Mouse (Mus musculus) kidney, embryonic 14.5 days (tissue): Measurements from ENCODE around the gene Zfp260. TPM values are rescaled to one million over a fixed set of nuclear protein-coding genes. Genes with fewer than 3 reads are reported as not detected.

Experiments
- ATAC-seq: fragments of 200-750 bp; cut with Nextera tagmentation; 2 replicates; pipeline ENCODE4 v1.8.0; 2017; ENCODE audit warnings: moderate number of reproducible peaks, mild to moderate bottlenecking, moderate TSS enrichment, moderate library complexity; ENCODE audit not compliant: low FRiP score, low TSS enrichment
- H3K27ac ChIP-seq: fragments of 300-500 bp; sonication (generic); 2 replicates; pipeline ENCODE4 v1.5.1; 2014; ENCODE audit warnings: low read depth, mild to moderate bottlenecking, low read length, moderate library complexity, mixed read lengths
- H3K27me3 ChIP-seq: fragments of 300-500 bp; sonication (generic); 2 replicates; pipeline ENCODE4 v1.6.1; 2014; ENCODE audit warnings: mild to moderate bottlenecking, low read length; ENCODE audit not compliant: control insufficient read depth, insufficient read depth
- H3K36me3 ChIP-seq: fragments of 300-500 bp; sonication (generic); 2 replicates; pipeline ENCODE4 v1.6.1; 2014; ENCODE audit warnings: low read length, mixed read lengths; ENCODE audit not compliant: control insufficient read depth, insufficient read depth
- H3K4me1 ChIP-seq: fragments of 300-500 bp; sonication (generic); 2 replicates; pipeline ENCODE4 v1.6.1; 2014; ENCODE audit warnings: low read length, mixed read lengths; ENCODE audit not compliant: control insufficient read depth, insufficient read depth
- H3K4me2 ChIP-seq: fragments of 300-500 bp; sonication (generic); replicated peaks from 2 replicates; pipeline ENCODE4 v1.6.1; 2014; ENCODE audit warnings: low read depth, mild to moderate bottlenecking, low read length
- H3K4me3 ChIP-seq: fragments of 300-500 bp; sonication (generic); 2 replicates; pipeline ENCODE4 v1.5.1; 2014; ENCODE audit warnings: mild to moderate bottlenecking, low read length
- H3K9ac ChIP-seq: fragments of 300-500 bp; sonication (generic); 2 replicates; pipeline ENCODE4 v1.6.1; 2014; ENCODE audit warnings: low read depth, mild to moderate bottlenecking, low read length, moderate library complexity
- H3K9me3 ChIP-seq: fragments of 300-500 bp; sonication (generic); 2 replicates; pipeline ENCODE4 v1.6.1; 2016; ENCODE audit warnings: low read length; ENCODE audit not compliant: control insufficient read depth
- WGBS: fragments of 180-500 bp; shearing (Covaris S2); extraction: QIAGEN DNeasy Blood & Tissue Kit; methylation state at CpG from one replicate; pipeline ENCODE4 v1.1.7; 2014; 5-methylcytosine and 5-hydroxymethylcytosine counted together
- polyA plus RNA-seq: library from polyadenylated mRNA; unstranded; fragments of >200 nt; fragmentation: Nextera tagmentation; extraction: Ambion mirVana; gene quantifications from 2 replicates; pipeline ENCODE4 v1.2.1, GENCODE M21; 2014

Gene Zfp260
- 98.2 and 125 TPM in 2 replicates for polyA plus RNA-seq

- Histone ChIP-seq H3K4me3 (peak within 1 kb of the TSS; percentile 77), H3K27ac (peak within 1 kb of the TSS; percentile 97), H3K9ac (peak within 1 kb of the TSS; percentile 91), H3K9me3 (no peaks in the 10 kb centered on the region), H3K4me1 (peaks cover 12% of the 10 kb centered on the region; the same call in 1 of the 2 replicates), H3K27me3 (no peaks in the 10 kb centered on the region), H3K36me3 (peaks cover 17% of the 10 kb centered on the region), H3K4me2 (peak within 1 kb of the TSS; percentile 52)
- whole genome bisulfite sequencing, result under 1% methylated on average over 26 of the region's 26 CpGs
- ATAC-seq, result peak; percentile 81
These were observed at the start of gene Zfp260 for GRCm38 (mm10) chr7:30094646-30095429. Gene Zfp260, plus strand, starts transcription at chr7:30094777.

GRCm38 (mm10) chr7:30048126-30048525 lies 46.5 kb upstream of the Zfp260 start:
- H3K27me3 ChIP-seq, result no peaks in the 10 kb centered on the region
- H3K4me3 ChIP-seq, result no peak overlapping the region
- peaks cover 6% of the 10 kb centered on the region; the same call in 1 of the 2 replicates for H3K4me1 ChIP-seq
- no peak overlapping the region for H3K9ac ChIP-seq
- H3K9me3 ChIP-seq, result no peaks in the 10 kb centered on the region
- no peak overlapping the region for H3K27ac ChIP-seq
- 83% methylated on average over 4 of the region's 4 CpGs for WGBS
- H3K36me3 ChIP-seq, result no peaks in the 10 kb centered on the region
- no peak overlapping the region for H3K4me2 ChIP-seq
- ATAC-seq, result no peak

GRCm38 (mm10) chr7:30050882-30051548 lies 43.6 kb upstream of the Zfp260 start, which contains the start of gene Zfp14:
Gene Zfp14, minus strand, starts transcription at chr7:30051380.
- Histone ChIP-seq H3K9ac (peak within 1 kb of the TSS; percentile 66), H3K4me3 (peak within 1 kb of the TSS; percentile 78)
- under 1% methylated on average over 40 of the region's 40 CpGs for WGBS

GRCm38 (mm10) chr7:30053591-30053990 lies 41.0 kb upstream of the Zfp260 start:
- Histone ChIP-seq H3K4me2 (no peak overlapping the region), H3K27ac (no peak overlapping the region), H3K4me1 (peaks cover 10% of the 10 kb centered on the region), H3K9me3 (no peaks in the 10 kb centered on the region), H3K9ac (no peak overlapping the region), H3K36me3 (peaks cover 14% of the 10 kb centered on the region), H3K4me3 (no peak overlapping the region), H3K27me3 (no peaks in the 10 kb centered on the region)
- no peak for ATAC-seq
- WGBS, result 3% methylated on average over 3 of the region's 3 CpGs

More at GRCm38 (mm10) chr7:30050882-30051548, 43.6 kb upstream of the Zfp260 start, which contains the start of gene Zfp14:
- Histone ChIP-seq H3K27me3 (no peaks in the 10 kb centered on the region), H3K27ac (peak within 1 kb of the TSS; percentile 73), H3K4me2 (peak within 1 kb of the TSS; percentile 84), H3K4me1 (peaks cover 10% of the 10 kb centered on the region), H3K9me3 (no peaks in the 10 kb centered on the region), H3K36me3 (peaks cover 4% of the 10 kb centered on the region)
- peak; percentile 97 for ATAC-seq

- H3K27me3 ChIP-seq, result no peaks in the 10 kb centered on the region
- H3K4me1 ChIP-seq, result no peaks in the 10 kb centered on the region
- 45% methylated on average over 6 of the region's 6 CpGs for WGBS
- no peak overlapping the region for H3K4me3 ChIP-seq
- no peak overlapping the region for H3K4me2 ChIP-seq
- H3K9me3 ChIP-seq, result no peaks in the 10 kb centered on the region
- no peak for ATAC-seq
- H3K9ac ChIP-seq, result no peak overlapping the region
- peaks cover 24% of the 10 kb centered on the region for H3K36me3 ChIP-seq
- H3K27ac ChIP-seq, result no peak overlapping the region
These were observed 34.2 kb upstream of the Zfp260 start for GRCm38 (mm10) chr7:30060341-30060740.

- no peaks in the 10 kb centered on the region for H3K27me3 ChIP-seq
- H3K36me3 ChIP-seq, result peaks cover 17% of the 10 kb centered on the region; the same call in 1 of the 2 replicates
- no peaks in the 10 kb centered on the region for H3K9me3 ChIP-seq
- H3K4me2 ChIP-seq, result no peak overlapping the region
- H3K9ac ChIP-seq, result no peak overlapping the region
- H3K27ac ChIP-seq, result no peak overlapping the region
- no peak for ATAC-seq
- H3K4me1 ChIP-seq, result no peaks in the 10 kb centered on the region
- H3K4me3 ChIP-seq, result no peak overlapping the region
- WGBS, result 95% methylated on average over 5 of the region's 5 CpGs
These were observed 32.1 kb upstream of the Zfp260 start for GRCm38 (mm10) chr7:30062478-30062877.

DNA sequence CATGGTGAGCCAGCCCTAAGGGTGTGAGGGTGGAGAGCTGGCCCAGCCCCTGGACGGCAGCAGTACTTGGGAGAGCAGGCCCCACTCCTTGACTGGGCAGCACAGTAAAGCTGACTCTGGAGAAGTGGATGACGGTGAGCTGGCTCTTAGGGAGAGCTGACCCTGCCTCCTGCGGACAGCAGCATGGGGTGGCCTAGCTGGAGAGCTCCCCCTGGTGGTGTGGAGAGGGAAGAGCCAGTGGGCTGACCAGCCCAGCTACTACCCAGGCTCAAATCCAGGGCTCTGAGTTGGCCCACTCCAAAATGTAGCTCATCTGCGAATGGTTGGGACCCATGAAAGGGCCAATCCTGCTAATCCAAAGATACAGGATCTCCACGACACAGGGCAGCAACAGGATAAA lies 30.0 kb upstream of the Zfp260 start:
- 88% methylated on average over 5 of the region's 5 CpGs for WGBS
- Histone ChIP-seq H3K27me3 (no peaks in the 10 kb centered on the region), H3K4me3 (no peak overlapping the region), H3K4me2 (no peak overlapping the region), H3K27ac (no peak overlapping the region), H3K9ac (no peak overlapping the region), H3K9me3 (no peaks in the 10 kb centered on the region), H3K36me3 (peaks cover 22% of the 10 kb centered on the region; the same call in 1 of the 2 replicates), H3K4me1 (no peaks in the 10 kb centered on the region)
- ATAC-seq, result no peak

GRCm38 (mm10) chr7:30072146-30073028 lies 22.2 kb upstream of the Zfp260 start, which contains the start of gene Zfp82:
Gene Zfp82, minus strand, starts transcription at chr7:30072900.
- H3K27ac ChIP-seq, result peak within 1 kb of the TSS; percentile 65; the same call in 1 of the 2 replicates
- H3K4me3 ChIP-seq, result peak within 1 kb of the TSS; percentile 78
- peak within 1 kb of the TSS; percentile 97 for H3K4me2 ChIP-seq
- no peaks in the 10 kb centered on the region for H3K27me3 ChIP-seq
- no peaks in the 10 kb centered on the region for H3K9me3 ChIP-seq
- under 1% methylated on average over 50 of the region's 50 CpGs for WGBS
- ATAC-seq, result peak; percentile 95
- peak within 1 kb of the TSS; percentile 80 for H3K9ac ChIP-seq
- H3K36me3 ChIP-seq, result peaks cover 13% of the 10 kb centered on the region; the same call in 1 of the 2 replicates
- H3K4me1 ChIP-seq, result peaks cover 5% of the 10 kb centered on the region; the same call in 1 of the 2 replicates
